Comparison of ENCODE assay signal across 8 mouse cellular contexts in genomic region chr14:57423432-57424211, GRCm38 (mm10). TPM values are rescaled to one million over a fixed set of nuclear protein-coding genes. Genes with fewer than 3 reads are reported as not detected.
DNase-seq lines count a peak whose midpoint lies in the region; ATAC-seq lines count a peak whose summit lies in the region.

Gene Ift88, plus strand, starts transcription at chr14:57424062.

- peak; percentile 98 for ATAC-seq in megakaryocyte progenitor cell, adult 5-6 weeks (replicated peaks; ENCODE audit: poor library complexity)

- DNase-seq in adipocyte (ENCODE audit: low spot score): peak; percentile 91
- peak; percentile 96 for DNase-seq in embryo, embryonic 10 days (ENCODE audit: low spot score)
- peak; percentile 93 for DNase-seq in gastrocnemius, postnatal 10 days
- peak; percentile 88 for DNase-seq in induced T-regulatory cell, adult 2 months (ENCODE audit: low read depth)
- peak; percentile 82 to 94 for DNase-seq in left cerebral cortex, adult 9 months (ENCODE audit: low spot score in 2 of 2)
- peak; percentile 93 for DNase-seq in right cerebral cortex, postnatal 14 days
- peak; percentile 89 to 94 for DNase-seq in urinary bladder, postnatal 36 days (ENCODE audit: low spot score in 2 of 2)

RNA-seq across cellular contexts. Expression of gene Ift88, which starts in this region (rescaled TPM):
- 1 to 10 TPM; 5.2 to 5.3 TPM for total RNA-seq in gastrocnemius, postnatal 10 days (2021)
- total RNA-seq in megakaryocyte progenitor cell, adult 5-6 weeks (2015): 6.9 and 8.6 TPM in 2 replicates
- 6.6 and 15.0 TPM in 2 replicates for total RNA-seq in megakaryocyte progenitor cell, adult 5-6 weeks (2017)

Comparison
In these comparisons a context has a peak if more than half of its experiments do, and no peak if none do; other contexts are left out.
1. Peak in every context shown above with its lines: DNase-seq and ATAC-seq.